Mouse (Mus musculus): ENCODE data around the gene Slc38a9. TPM values are rescaled to one million over a fixed set of nuclear protein-coding genes. Genes with fewer than 3 reads are reported as not detected.

Gene Slc38a9
- polyA plus RNA-seq, 1 experiment from 2014 or later: 21.0 TPM

- no peaks in the 10 kb centered on the region for H3K4me1 ChIP-seq (replicated peaks; ENCODE audit: control insufficient read depth, insufficient read depth, low read length)
- 79% methylated on average over 10 of the region's 10 CpGs for WGBS
- no peak overlapping the region for H3K9ac ChIP-seq
- no peaks in the 10 kb centered on the region for H3K27me3 ChIP-seq (ENCODE audit: control insufficient read depth, insufficient read depth, low read length)
- DNase-seq (ENCODE audit: low spot score) (no peak), ATAC-seq (ENCODE audit: low FRiP score) (no peak)
- no peaks in the 10 kb centered on the region for H3K9me3 ChIP-seq (ENCODE audit: control insufficient read depth, low read length)
- H3K36me3 ChIP-seq (replicated peaks; ENCODE audit: control insufficient read depth, insufficient read depth): no peaks in the 10 kb centered on the region
- no peak overlapping the region for H3K4me2 ChIP-seq (replicated peaks)
- no peak overlapping the region for H3K4me3 ChIP-seq (replicated peaks; ENCODE audit: low read length)
- no peak overlapping the region for H3K27ac ChIP-seq
These were observed 126.5 kb downstream of the Slc38a9 start for GRCm38 (mm10) chr13:112786942-112787533.

Other genes with a start within 250 kb of the Slc38a9 start
- gene Il6st, start 196.7 kb upstream of the Slc38a9 start, polyA plus RNA-seq (2014; fragmentation: Nextera tagmentation; extraction: Ambion mirVana): 32.0 and 34.4 TPM in 2 replicates
- 0.11 and 0.22 TPM in 2 replicates for gene Il31ra, start 66.4 kb upstream of the Slc38a9 start, polyA plus RNA-seq (2014; fragmentation: Nextera tagmentation; extraction: Ambion mirVana)
- gene Ddx4, start 8.3 kb upstream of the Slc38a9 start, polyA plus RNA-seq (2014; fragmentation: Nextera tagmentation; extraction: Ambion mirVana): 1.8 and 2.0 TPM in 2 replicates
- gene Plpp1, start 140.0 kb downstream of the Slc38a9 start, polyA plus RNA-seq (2014; fragmentation: Nextera tagmentation; extraction: Ambion mirVana): 63.8 and 65.1 TPM in 2 replicates

Data from hindbrain, embryonic 14.5 days (tissue).